Mouse (Mus musculus): ENCODE results near the gene Lrrc4. TPM values are rescaled to one million over a fixed set of nuclear protein-coding genes. Genes with fewer than 3 reads are reported as not detected.

Gene Lrrc4
- polyA plus RNA-seq, 1 experiment from 2014 or later, result 0.35 TPM

- H3K36me3 ChIP-seq (ENCODE audit: insufficient read depth, low read length), result no peaks in the 10 kb centered on the region
- no peak overlapping the region for H3K4me3 ChIP-seq (ENCODE audit: low read depth, low read length)
- H3K4me2 ChIP-seq (replicated peaks; ENCODE audit: low read depth, low read length), result no peak overlapping the region
- H3K9ac ChIP-seq (replicated peaks; ENCODE audit: low read depth), result no peak overlapping the region
- ATAC-seq (no peak), DNase-seq (ENCODE audit: low spot score) (no peak)
- H3K9me3 ChIP-seq (ENCODE audit: low read length), result no peaks in the 10 kb centered on the region
- H3K27ac ChIP-seq (ENCODE audit: low read length), result no peak overlapping the region
- 72% methylated on average over 7 of the region's 7 CpGs for WGBS
- H3K27me3 ChIP-seq (replicated peaks; ENCODE audit: insufficient read depth, low read length), result no peaks in the 10 kb centered on the region
- no peaks in the 10 kb centered on the region; the same call in 1 of the 2 replicates for H3K4me1 ChIP-seq (ENCODE audit: insufficient read depth, low read depth, low read length)
- TF ChIP-seq CTCF (IDR thresholded peaks at IDR 0.05), result no peak
- no peak for TF ChIP-seq EP300 (IDR thresholded peaks at IDR 0.05)
Measured at GRCm38 (mm10) chr6:28852342-28852741, 20.8 kb upstream of the Lrrc4 start.

GRCm38 (mm10) chr6:28850326-28850900, 18.9 kb upstream of the Lrrc4 start:
- H3K27ac ChIP-seq (ENCODE audit: low read length), result no peak overlapping the region
- H3K4me2 ChIP-seq (replicated peaks; ENCODE audit: low read depth, low read length), result no peak overlapping the region
- H3K9me3 ChIP-seq (ENCODE audit: low read length), result no peaks in the 10 kb centered on the region
- no peaks in the 10 kb centered on the region; the same call in 1 of the 2 replicates for H3K4me1 ChIP-seq (ENCODE audit: insufficient read depth, low read depth, low read length)
- H3K36me3 ChIP-seq (ENCODE audit: insufficient read depth, low read length), result no peaks in the 10 kb centered on the region
- H3K9ac ChIP-seq (replicated peaks; ENCODE audit: low read depth), result no peak overlapping the region
- 75% methylated on average over 9 of the region's 9 CpGs for WGBS
- H3K27me3 ChIP-seq (replicated peaks; ENCODE audit: insufficient read depth, low read length), result no peaks in the 10 kb centered on the region
- DNase-seq (ENCODE audit: low spot score), result no peak
- H3K4me3 ChIP-seq (ENCODE audit: low read depth, low read length), result no peak overlapping the region
- no peak for TF ChIP-seq CTCF (IDR thresholded peaks at IDR 0.05)
- no peak for ATAC-seq

- 39% methylated on average over 3 of the region's 3 CpGs for WGBS
- Histone ChIP-seq H3K9ac (replicated peaks; ENCODE audit: low read depth) (no peak overlapping the region), H3K9me3 (ENCODE audit: low read length) (no peaks in the 10 kb centered on the region), H3K36me3 (ENCODE audit: insufficient read depth, low read length) (no peaks in the 10 kb centered on the region), H3K27ac (ENCODE audit: low read length) (no peak overlapping the region), H3K27me3 (replicated peaks; ENCODE audit: insufficient read depth, low read length) (no peaks in the 10 kb centered on the region), H3K4me3 (ENCODE audit: low read depth, low read length) (no peak overlapping the region), H3K4me2 (replicated peaks; ENCODE audit: low read depth, low read length) (no peak overlapping the region), H3K4me1 (ENCODE audit: insufficient read depth, low read depth, low read length) (no peaks in the 10 kb centered on the region; the same call in 1 of the 2 replicates)
- DNase-seq (ENCODE audit: low spot score), result no peak
- TF ChIP-seq EP300 (IDR thresholded peaks at IDR 0.05), result no peak
- ATAC-seq, result no peak
Measured at GRCm38 (mm10) chr6:28849317-28849716, 17.8 kb upstream of the Lrrc4 start.

GRCm38 (mm10) chr6:28848891-28849290, 17.3 kb upstream of the Lrrc4 start:
- Histone ChIP-seq H3K9ac (replicated peaks; ENCODE audit: low read depth) (no peak overlapping the region), H3K9me3 (ENCODE audit: low read length) (no peaks in the 10 kb centered on the region)
- 74% methylated on average over 9 of the region's 9 CpGs for WGBS

GRCm38 (mm10) chr6:28848285-28848794, 16.8 kb upstream of the Lrrc4 start:
- Histone ChIP-seq H3K9ac (replicated peaks; ENCODE audit: low read depth) (no peak overlapping the region), H3K4me3 (ENCODE audit: low read depth, low read length) (no peak overlapping the region), H3K27ac (ENCODE audit: low read length) (no peak overlapping the region), H3K4me2 (replicated peaks; ENCODE audit: low read depth, low read length) (no peak overlapping the region), H3K27me3 (replicated peaks; ENCODE audit: insufficient read depth, low read length) (no peaks in the 10 kb centered on the region), H3K36me3 (ENCODE audit: insufficient read depth, low read length) (no peaks in the 10 kb centered on the region), H3K4me1 (ENCODE audit: insufficient read depth, low read depth, low read length) (no peaks in the 10 kb centered on the region; the same call in 1 of the 2 replicates), H3K9me3 (ENCODE audit: low read length) (no peaks in the 10 kb centered on the region)
- 71% methylated on average over 6 of the region's 6 CpGs for WGBS
- ATAC-seq, result no peak
- no peak for TF ChIP-seq CTCF (IDR thresholded peaks at IDR 0.05)
- TF ChIP-seq EP300 (IDR thresholded peaks at IDR 0.05), result no peak
- no peak for DNase-seq (ENCODE audit: low spot score)

More at GRCm38 (mm10) chr6:28848891-28849290, 17.3 kb upstream of the Lrrc4 start:
- Histone ChIP-seq H3K4me1 (ENCODE audit: insufficient read depth, low read depth, low read length) (no peaks in the 10 kb centered on the region; the same call in 1 of the 2 replicates), H3K4me3 (ENCODE audit: low read depth, low read length) (no peak overlapping the region), H3K4me2 (replicated peaks; ENCODE audit: low read depth, low read length) (no peak overlapping the region), H3K36me3 (ENCODE audit: insufficient read depth, low read length) (no peaks in the 10 kb centered on the region), H3K27ac (ENCODE audit: low read length) (no peak overlapping the region), H3K27me3 (replicated peaks; ENCODE audit: insufficient read depth, low read length) (no peaks in the 10 kb centered on the region)
- TF ChIP-seq CTCF (IDR thresholded peaks at IDR 0.05) (no peak), EP300 (IDR thresholded peaks at IDR 0.05) (no peak)
- no peak for ATAC-seq
- DNase-seq (ENCODE audit: low spot score), result no peak

GRCm38 (mm10) chr6:28847616-28848015, 16.1 kb upstream of the Lrrc4 start:
- H3K9ac ChIP-seq (replicated peaks; ENCODE audit: low read depth), result no peak overlapping the region
- no peak for DNase-seq (ENCODE audit: low spot score)
- ATAC-seq, result no peak
- no peaks in the 10 kb centered on the region for H3K9me3 ChIP-seq (ENCODE audit: low read length)
- no peaks in the 10 kb centered on the region for H3K36me3 ChIP-seq (ENCODE audit: insufficient read depth, low read length)
- H3K4me2 ChIP-seq (replicated peaks; ENCODE audit: low read depth, low read length), result no peak overlapping the region
- H3K27me3 ChIP-seq (replicated peaks; ENCODE audit: insufficient read depth, low read length), result no peaks in the 10 kb centered on the region
- H3K27ac ChIP-seq (ENCODE audit: low read length), result no peak overlapping the region
- TF ChIP-seq EP300 (IDR thresholded peaks at IDR 0.05) (no peak), CTCF (IDR thresholded peaks at IDR 0.05) (no peak)
- 63% methylated on average over 6 of the region's 6 CpGs for WGBS
- no peak overlapping the region for H3K4me3 ChIP-seq (ENCODE audit: low read depth, low read length)
- no peaks in the 10 kb centered on the region; the same call in 1 of the 2 replicates for H3K4me1 ChIP-seq (ENCODE audit: insufficient read depth, low read depth, low read length)
